Mouse (Mus musculus) CH12.LX (cell line): ENCODE measurements around the gene Pla1a. TPM values are rescaled to one million over a fixed set of nuclear protein-coding genes. Genes with fewer than 3 reads are reported as not detected.
A peak's percentile ranks its signal among the peaks of the same experiment; 100 is the strongest.

Experiments
- DNase-seq: peaks from one replicate; pipeline ENCODE4 v3.0.0-alpha.2; 2013; ENCODE audit errors: extremely low read depth
- H3K27ac ChIP-seq: 2 replicates; pipeline ENCODE4 v1.5.1; 2012; ENCODE audit warnings: low read depth, mild to moderate bottlenecking, control low read depth, moderate library complexity; ENCODE audit not compliant: insufficient read depth
- H3K27me3 ChIP-seq: replicated peaks from 2 replicates; pipeline ENCODE3; 2012; ENCODE audit warnings: inconsistent platforms
- H3K36me3 ChIP-seq, 2 experiments: replicated peaks in 1 of 2; 2 replicates each; pipeline versions ENCODE3 to v1.6.1; 2012; ENCODE audit warnings: inconsistent platforms in 1 of 2, low read length in 1 of 2, mild to moderate bottlenecking in 1 of 2, mixed read lengths in 1 of 2, moderate library complexity in 1 of 2; ENCODE audit not compliant: control insufficient read depth in 1 of 2, insufficient read depth in 1 of 2
- H3K4me1 ChIP-seq, 2 experiments: 2 replicates each; pipeline ENCODE4 v1.6.1; 2012; ENCODE audit warnings: inconsistent platforms in 1 of 2, moderate library complexity in 1 of 2; ENCODE audit not compliant: insufficient read depth in 2 of 2, control insufficient read depth in 1 of 2
- H3K4me2 ChIP-seq: 2 replicates; pipeline ENCODE4 v1.6.1; 2012; ENCODE audit warnings: low read depth, mild to moderate bottlenecking, control low read depth; ENCODE audit not compliant: poor library complexity, insufficient read depth, severe bottlenecking
- H3K4me3 ChIP-seq, 3 experiments: fragments of 150-350 bp in 1 of 3; sonication (generic) in 1 of 3; replicated peaks in 1 of 3; 2 replicates each; pipeline versions ENCODE3 to v1.5.1; 2011 to 2012; ENCODE audit warnings: low read depth in 2 of 3, low read length in 2 of 3, mild to moderate bottlenecking in 2 of 3, moderate library complexity in 2 of 3, control low read depth in 1 of 3, improper control_type of control experiment in 1 of 3, inconsistent platforms in 1 of 3, mixed read lengths in 1 of 3; ENCODE audit not compliant: poor library complexity in 1 of 3
- H3K79me2 ChIP-seq: replicated peaks from 2 replicates; pipeline ENCODE4 v1.6.1; 2012; ENCODE audit warnings: mild to moderate bottlenecking, moderate library complexity; ENCODE audit not compliant: control insufficient read depth, poor library complexity, insufficient read depth, severe bottlenecking; ENCODE audit errors: extremely low read depth
- H3K9ac ChIP-seq: 2 replicates; pipeline ENCODE4 v1.6.1; 2012; ENCODE audit warnings: low read depth, mild to moderate bottlenecking, control low read depth, moderate library complexity; ENCODE audit not compliant: insufficient read depth
- H3K9me3 ChIP-seq: replicated peaks from 2 replicates; pipeline ENCODE3; 2012; ENCODE audit warnings: low read length, inconsistent platforms, mixed read lengths
- BHLHE40 ChIP-seq: IDR thresholded peaks from 2 replicates; pipeline ENCODE4 v1.6.1; 2011; ENCODE audit warnings: mild to moderate bottlenecking, low read depth, low read length, improper control_type of control experiment
- CHD1 ChIP-seq: IDR thresholded peaks from 2 replicates; pipeline ENCODE4 v1.6.1; 2012; ENCODE audit warnings: low read depth, low read length, improper control_type of control experiment, inconsistent platforms
- CHD2 ChIP-seq: IDR thresholded peaks from 2 replicates; pipeline ENCODE4 v1.6.1; 2011; ENCODE audit warnings: low read length, improper control_type of control experiment
- CTCF ChIP-seq, 2 experiments: IDR thresholded peaks in 1 of 2; conservative IDR thresholded peaks in 1 of 2; 2 replicates each; pipeline ENCODE4 v1.5.1; 2011 to 2012; ENCODE audit warnings: low read depth in 2 of 2, low read length in 2 of 2, improper control_type of control experiment in 1 of 2, inconsistent platforms in 1 of 2, mild to moderate bottlenecking in 1 of 2, moderate library complexity in 1 of 2
- E2F4 ChIP-seq: IDR thresholded peaks from 2 replicates; pipeline ENCODE4 v1.6.1; 2011; ENCODE audit warnings: low read depth, low read length, improper control_type of control experiment; ENCODE audit not compliant: insufficient replicate concordance
- ELF1 ChIP-seq: IDR thresholded peaks from 2 replicates; pipeline ENCODE4 v1.6.1; 2014; ENCODE audit warnings: low read depth, mild to moderate bottlenecking, inconsistent platforms, low read length, improper control_type of control experiment
- EP300 ChIP-seq: IDR thresholded peaks from 2 replicates; pipeline ENCODE4 v1.6.1; 2011; ENCODE audit warnings: low read length, improper control_type of control experiment
- ETS1 ChIP-seq: conservative IDR thresholded peaks from 2 replicates; pipeline ENCODE4 v1.6.1; 2012; ENCODE audit warnings: low read depth, mild to moderate bottlenecking, inconsistent platforms, low read length, improper control_type of control experiment, moderate library complexity
- GABPA ChIP-seq: IDR thresholded peaks from 2 replicates; pipeline ENCODE4 v1.6.1; 2012; ENCODE audit warnings: low read depth, low read length, improper control_type of control experiment, inconsistent platforms; ENCODE audit not compliant: insufficient replicate concordance
- HCFC1 ChIP-seq: IDR thresholded peaks from 2 replicates; pipeline ENCODE4 v1.6.1; 2012; ENCODE audit warnings: low read depth, mild to moderate bottlenecking, inconsistent platforms, low read length, improper control_type of control experiment
- IRF4 ChIP-seq: IDR thresholded peaks from 2 replicates; pipeline ENCODE4 v1.6.1; 2014; ENCODE audit warnings: low read depth, mild to moderate bottlenecking, inconsistent platforms, low read length, improper control_type of control experiment
- JUN ChIP-seq: IDR thresholded peaks from 2 replicates; pipeline ENCODE4 v1.6.1; 2011; ENCODE audit warnings: low read depth, mild to moderate bottlenecking, low read length, improper control_type of control experiment, moderate library complexity; ENCODE audit not compliant: insufficient read depth
- JUND ChIP-seq: conservative IDR thresholded peaks from 2 replicates; pipeline ENCODE4 v1.6.1; 2011; ENCODE audit warnings: low read depth, low read length, improper control_type of control experiment
- KAT2A ChIP-seq: IDR thresholded peaks from 2 replicates; pipeline ENCODE4 v1.6.1; 2012; ENCODE audit warnings: low read length, improper control_type of control experiment, inconsistent platforms; ENCODE audit not compliant: insufficient replicate concordance
- MAFK ChIP-seq: IDR thresholded peaks from 2 replicates; pipeline ENCODE4 v1.6.1; 2011; ENCODE audit warnings: low read length, improper control_type of control experiment; ENCODE audit not compliant: insufficient replicate concordance
- MAX ChIP-seq: IDR thresholded peaks from 2 replicates; pipeline ENCODE4 v1.6.1; 2011; ENCODE audit warnings: low read length, improper control_type of control experiment
- MAZ ChIP-seq: IDR thresholded peaks from 2 replicates; pipeline ENCODE4 v1.6.1; 2012; ENCODE audit warnings: low read depth, mild to moderate bottlenecking, inconsistent platforms, low read length, improper control_type of control experiment, moderate library complexity
- MEF2A ChIP-seq: IDR thresholded peaks from 2 replicates; pipeline ENCODE4 v1.6.1; 2014; ENCODE audit warnings: low read depth, mild to moderate bottlenecking, inconsistent platforms, low read length, improper control_type of control experiment, borderline replicate concordance
- MXI1 ChIP-seq: IDR thresholded peaks from 2 replicates; pipeline ENCODE4 v1.6.1; 2011; ENCODE audit warnings: mild to moderate bottlenecking, low read depth, low read length, improper control_type of control experiment
- NELFE ChIP-seq: IDR thresholded peaks from 2 replicates; pipeline ENCODE4 v1.6.1; 2011; ENCODE audit warnings: low read depth, low read length, improper control_type of control experiment
- NRF1 ChIP-seq: IDR thresholded peaks from 2 replicates; pipeline ENCODE4 v1.6.1; 2014; ENCODE audit warnings: low read depth, mild to moderate bottlenecking, inconsistent platforms, low read length, improper control_type of control experiment, moderate library complexity
- PAX5 ChIP-seq: IDR thresholded peaks from 2 replicates; pipeline ENCODE4 v1.6.1; 2012; ENCODE audit warnings: low read length, inconsistent platforms, mixed read lengths
- POLR2A ChIP-seq: IDR thresholded peaks from 2 replicates; pipeline ENCODE4 v1.6.1; 2011; ENCODE audit warnings: low read depth, mild to moderate bottlenecking, improper control_type of control experiment, low read length
- POLR2AphosphoS2 ChIP-seq: IDR thresholded peaks from 2 replicates; pipeline ENCODE4 v1.6.1; 2011; ENCODE audit warnings: low read depth, low read length, improper control_type of control experiment
- RAD21 ChIP-seq: IDR thresholded peaks from 2 replicates; pipeline ENCODE4 v1.6.1; 2011; ENCODE audit warnings: low read depth, mild to moderate bottlenecking, low read length, improper control_type of control experiment, moderate library complexity
- RCOR1 ChIP-seq: conservative IDR thresholded peaks from 2 replicates; pipeline ENCODE4 v1.6.1; 2012; ENCODE audit warnings: low read depth, mild to moderate bottlenecking, inconsistent platforms, low read length, improper control_type of control experiment
- SIN3A ChIP-seq: IDR thresholded peaks from 2 replicates; pipeline ENCODE4 v1.6.1; 2012; ENCODE audit warnings: low read length, improper control_type of control experiment, inconsistent platforms
- SMC3 ChIP-seq: IDR thresholded peaks from 2 replicates; pipeline ENCODE4 v1.6.1; 2011; ENCODE audit warnings: low read depth, low read length, improper control_type of control experiment
- TBP ChIP-seq: conservative IDR thresholded peaks from 2 replicates; pipeline ENCODE4 v1.6.1; 2011; ENCODE audit warnings: low read depth, low read length, improper control_type of control experiment
- TCF12 ChIP-seq: IDR thresholded peaks from 2 replicates; pipeline ENCODE4 v1.6.1; 2014; ENCODE audit warnings: low read depth, mild to moderate bottlenecking, inconsistent platforms, low read length, improper control_type of control experiment
- UBTF ChIP-seq: IDR thresholded peaks from 2 replicates; pipeline ENCODE4 v1.6.1; 2012; ENCODE audit warnings: low read depth, mild to moderate bottlenecking, inconsistent platforms, low read length, improper control_type of control experiment, moderate library complexity
- USF1 ChIP-seq: IDR thresholded peaks from 2 replicates; pipeline ENCODE4 v1.6.1; 2014; ENCODE audit warnings: low read depth, mild to moderate bottlenecking, inconsistent platforms, low read length, improper control_type of control experiment
- USF2 ChIP-seq: conservative IDR thresholded peaks from 2 replicates; pipeline ENCODE4 v1.6.1; 2011; ENCODE audit warnings: low read depth, low read length, improper control_type of control experiment
- ZC3H11A ChIP-seq: IDR thresholded peaks from 2 replicates; pipeline ENCODE4 v1.6.1; 2012; ENCODE audit warnings: low read depth, mild to moderate bottlenecking, inconsistent platforms, low read length, improper control_type of control experiment
- ZKSCAN1 ChIP-seq: IDR thresholded peaks from 2 replicates; pipeline ENCODE4 v1.6.1; 2012; ENCODE audit warnings: low read depth, inconsistent platforms, low read length, improper control_type of control experiment, borderline replicate concordance
- ZMIZ1 ChIP-seq: IDR thresholded peaks from 2 replicates; pipeline ENCODE4 v1.6.1; 2012; ENCODE audit warnings: low read depth, mild to moderate bottlenecking, inconsistent platforms, low read length, improper control_type of control experiment
- ZNF384 ChIP-seq: IDR thresholded peaks from 2 replicates; pipeline ENCODE4 v1.6.1; 2012; ENCODE audit warnings: low read depth, low read length, improper control_type of control experiment, inconsistent platforms
- dilution Hi-C: fragments of 300-500 bp; cut with MboI; formaldehyde crosslinking; loops from 2 replicates; pipeline ENCODE4 v1.14.3; 2020; ENCODE audit warnings: low sequenced_read_pairs; ENCODE audit not compliant: extremely low pct_unique_long_range_greater_than_20kb, extremely low pct_ligation_motif_present
- in situ Hi-C: fragments of 300-500 bp; cut with MboI; formaldehyde crosslinking; loops from 3 replicates; pipeline ENCODE4 v1.14.3; 2019; ENCODE audit warnings: low sequenced_read_pairs, low pct_ligation_motif_present, low pct_unique_long_range_greater_than_20kb, mixed read lengths
- polyA plus RNA-seq: library from polyadenylated mRNA; unstranded; fragments of >175 nt; gene quantifications from 2 replicates; pipeline ENCODE4 v1.2.1, GENCODE M21; 2012; ENCODE audit warnings: low read depth; ENCODE audit not compliant: insufficient read length
- total RNA-seq, 2 experiments: library from RNA; depleted of rRNA; stranded (reverse); fragments of 300-350 nt in 1 of 2; fragments of >200 nt in 1 of 2; gene quantifications; 2 replicates each; pipeline ENCODE4 v1.2.3; 2012 to 2014

Gene Pla1a
- total and polyA plus RNA-seq, 3 experiments: 9.3 to 27.9 (median 14.3) TPM

DNA sequence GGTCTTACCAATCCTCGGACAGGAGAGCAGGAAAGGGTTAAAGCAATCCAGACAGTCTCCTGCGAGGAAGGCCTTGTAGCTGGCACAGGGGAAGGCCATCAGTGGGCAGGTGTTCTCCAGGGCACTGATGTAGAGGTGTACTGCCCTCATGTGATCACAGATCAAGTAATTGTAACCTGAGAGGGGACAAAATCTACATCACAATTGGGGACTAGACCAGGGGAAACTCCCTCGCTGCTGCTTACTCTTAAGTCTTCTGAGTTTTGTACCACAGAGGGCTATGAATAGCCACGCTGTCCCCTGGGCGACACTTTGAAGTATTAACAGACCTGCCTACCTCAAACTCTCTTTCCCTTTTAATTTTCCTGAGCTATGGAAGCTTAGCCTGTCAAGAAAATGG, 25.4 kb downstream of the Pla1a start (continued):
- TF ChIP-seq MAX: peak; percentile 95; the same call in 1 of the 2 replicates
- peak; percentile 92 for TF ChIP-seq IRF4

DNA sequence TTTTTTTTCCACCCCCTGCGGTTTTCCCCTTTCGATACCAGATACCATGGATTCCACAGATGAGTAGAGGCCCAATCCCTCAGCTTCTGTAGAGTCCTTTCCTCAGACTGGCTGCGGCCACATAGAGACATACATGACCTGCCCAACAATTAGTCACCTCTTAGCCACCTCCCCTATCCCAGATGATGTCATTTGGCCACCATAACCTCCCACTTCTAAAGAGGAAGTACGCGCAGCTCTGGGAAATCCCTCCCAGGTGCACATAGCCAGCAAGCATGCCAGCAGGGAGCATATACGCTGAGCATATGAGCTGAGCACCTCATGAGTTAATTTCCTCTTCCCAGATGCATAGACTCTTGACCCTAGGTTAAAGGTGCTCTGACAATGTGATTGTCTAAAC, 26.2 kb downstream of the Pla1a start:
- DNase-seq: peak; percentile 99
- in situ Hi-C loops: loop anchor here (5.0 kb wide), 1 partner anchor 46 kb away; the partner anchor contains the start of gene Adprh
- Histone ChIP-seq H3K9ac (peak overlapping the region; percentile 65), H3K9me3 (no peaks in the 10 kb centered on the region), H3K27ac (peak overlapping the region; percentile 98), H3K4me2 (peak overlapping the region; percentile 91), H3K4me1 (peaks cover 53 to 94% of the 10 kb centered on the region in 2 experiments), H3K4me3 (peak overlapping the region; percentile 41 to 63 (median 52)), H3K79me2 (peaks cover 5% of the 10 kb centered on the region; the same call in 1 of the 2 replicates), H3K36me3 (peaks cover 0 to 2% of the 10 kb centered on the region in 2 experiments), H3K27me3 (no peaks in the 10 kb centered on the region)
- dilution Hi-C loops: no loop called here
- no peak for TF ChIP-seq ZC3H11A
- TF ChIP-seq MAZ: peak; percentile 92
- peak; percentile 90 for TF ChIP-seq MXI1
- peak; percentile 100 for TF ChIP-seq ETS1
- peak; percentile 93 for TF ChIP-seq RCOR1
- TF ChIP-seq TCF12: peak; percentile 99
- TF ChIP-seq E2F4: 0 out of 2 replicates have a peak, but pooled peaks have one; percentile 12
- TF ChIP-seq BHLHE40: peak; percentile 96
- TF ChIP-seq UBTF: no peak
- peak; percentile 97 for TF ChIP-seq JUN
- TF ChIP-seq CHD2: peak; percentile 86; the same call in 1 of the 2 replicates
- peak; percentile 79 for TF ChIP-seq ZMIZ1
- 0 out of 2 replicates have a peak, but pooled peaks have one; percentile 53 for TF ChIP-seq KAT2A
- TF ChIP-seq MAFK: peak; percentile 74; the same call in 1 of the 2 replicates
- TF ChIP-seq MEF2A: peak; percentile 93
- peak; percentile 92; the same call in 1 of the 2 replicates for TF ChIP-seq SIN3A
- no peak for TF ChIP-seq CTCF (conservative IDR thresholded peaks at IDR 0.05 in 1 of 2, IDR thresholded peaks at IDR 0.05 in 1 of 2; ENCODE audit: low read depth in 2 of 2, low read length in 2 of 2)
- TF ChIP-seq SMC3: peak; percentile 44
- no peak; the same call in 1 of the 2 replicates for TF ChIP-seq ZKSCAN1
- TF ChIP-seq NRF1: peak; percentile 65; the same call in 1 of the 2 replicates
- no peak; the same call in none of the 2 replicates for TF ChIP-seq CHD1
- peak; percentile 83 for TF ChIP-seq POLR2A
- peak; percentile 96 for TF ChIP-seq MAX
- peak; percentile 84 for TF ChIP-seq ELF1
- peak; percentile 95 for TF ChIP-seq EP300
- peak; percentile 32 for TF ChIP-seq RAD21
- TF ChIP-seq POLR2AphosphoS2: peak; percentile 81; the same call in 1 of the 2 replicates
- peak; percentile 95 for TF ChIP-seq JUND
- peak; percentile 42; the same call in 1 of the 2 replicates for TF ChIP-seq HCFC1
- TF ChIP-seq GABPA: no peak
- no peak for TF ChIP-seq ZNF384
- TF ChIP-seq USF1: no peak
- TF ChIP-seq NELFE: peak; percentile 66; the same call in 1 of the 2 replicates
- peak; percentile 85 for TF ChIP-seq TBP
- peak; percentile 96 for TF ChIP-seq IRF4
- no peak for TF ChIP-seq USF2
- TF ChIP-seq PAX5: no peak
